Mouse (Mus musculus): ENCODE measurements around the gene Slc25a48. TPM values are rescaled to one million over a fixed set of nuclear protein-coding genes. Genes with fewer than 3 reads are reported as not detected.
A peak's percentile ranks its signal among the peaks of the same experiment; 100 is the strongest.

The Slc25a48 gene
- polyA plus RNA-seq, 1 experiment from 2014 or later: 0.22 TPM

- DNase-seq (no peak), ATAC-seq (ENCODE audit: insufficient read depth) (no peak)
- no peak overlapping the region for H3K4me2 ChIP-seq
- H3K4me1 ChIP-seq (ENCODE audit: insufficient read depth): no peaks in the 10 kb centered on the region
- 92% methylated on average over 7 of the region's 7 CpGs for WGBS
- H3K27ac ChIP-seq (ENCODE audit: low read depth): no peak overlapping the region
- no peaks in the 10 kb centered on the region for H3K9me3 ChIP-seq (ENCODE audit: low read depth, low read length)
- H3K9ac ChIP-seq: no peak overlapping the region
- no peak for TF ChIP-seq CTCF (IDR thresholded peaks at IDR 0.05; ENCODE audit: low read depth)
- H3K36me3 ChIP-seq (ENCODE audit: insufficient read depth): no peaks in the 10 kb centered on the region
- no peak overlapping the region for H3K4me3 ChIP-seq (ENCODE audit: low read depth, low read length)
- H3K27me3 ChIP-seq (ENCODE audit: insufficient read depth, low read length): no peaks in the 10 kb centered on the region
These were observed 29.6 kb downstream of the Slc25a48 start for GRCm38 (mm10) chr13:56467786-56468185.

GRCm38 (mm10) chr13:56468536-56468935 is 30.4 kb downstream of the Slc25a48 start:
- 88% methylated on average over 4 of the region's 4 CpGs for WGBS
- DNase-seq (no peak), ATAC-seq (ENCODE audit: insufficient read depth) (no peak)
- Histone ChIP-seq H3K4me2 (no peak overlapping the region), H3K4me3 (ENCODE audit: low read depth, low read length) (no peak overlapping the region), H3K27me3 (ENCODE audit: insufficient read depth, low read length) (no peaks in the 10 kb centered on the region), H3K27ac (ENCODE audit: low read depth) (no peak overlapping the region), H3K9me3 (ENCODE audit: low read depth, low read length) (no peaks in the 10 kb centered on the region), H3K36me3 (ENCODE audit: insufficient read depth) (no peaks in the 10 kb centered on the region), H3K4me1 (ENCODE audit: insufficient read depth) (no peaks in the 10 kb centered on the region), H3K9ac (no peak overlapping the region)
- no peak for TF ChIP-seq CTCF (IDR thresholded peaks at IDR 0.05; ENCODE audit: low read depth)

GRCm38 (mm10) chr13:56471211-56471610 is 33.1 kb downstream of the Slc25a48 start:
- Histone ChIP-seq H3K27ac (ENCODE audit: low read depth) (no peak overlapping the region), H3K27me3 (ENCODE audit: insufficient read depth, low read length) (no peaks in the 10 kb centered on the region), H3K4me1 (ENCODE audit: insufficient read depth) (no peaks in the 10 kb centered on the region), H3K4me3 (ENCODE audit: low read depth, low read length) (no peak overlapping the region), H3K4me2 (no peak overlapping the region), H3K36me3 (ENCODE audit: insufficient read depth) (no peaks in the 10 kb centered on the region), H3K9ac (no peak overlapping the region), H3K9me3 (ENCODE audit: low read depth, low read length) (no peaks in the 10 kb centered on the region)
- no peak for DNase-seq
- ATAC-seq (ENCODE audit: insufficient read depth): no peak
- no peak for TF ChIP-seq CTCF (IDR thresholded peaks at IDR 0.05; ENCODE audit: low read depth)
- 79% methylated on average over 6 of the region's 6 CpGs for WGBS

- no peaks in the 10 kb centered on the region for H3K36me3 ChIP-seq (ENCODE audit: insufficient read depth)
- no peaks in the 10 kb centered on the region for H3K4me1 ChIP-seq (ENCODE audit: insufficient read depth)
- no peaks in the 10 kb centered on the region for H3K9me3 ChIP-seq (ENCODE audit: low read depth, low read length)
- H3K27ac ChIP-seq (ENCODE audit: low read depth): peak overlapping the region; percentile 45; the same call in 1 of the 2 replicates
- TF ChIP-seq CTCF (IDR thresholded peaks at IDR 0.05; ENCODE audit: low read depth): no peak
- H3K27me3 ChIP-seq (ENCODE audit: insufficient read depth, low read length): no peaks in the 10 kb centered on the region
- ATAC-seq (ENCODE audit: insufficient read depth) (no peak), DNase-seq (peak; percentile 47)
- no peak overlapping the region for H3K9ac ChIP-seq
- 60% methylated on average over 9 of the region's 9 CpGs for WGBS
- no peak overlapping the region for H3K4me2 ChIP-seq
- no peak overlapping the region for H3K4me3 ChIP-seq (ENCODE audit: low read depth, low read length)
These were observed 33.8 kb downstream of the Slc25a48 start for GRCm38 (mm10) chr13:56471951-56472350.

GRCm38 (mm10) chr13:56472661-56473060 is 34.5 kb downstream of the Slc25a48 start:
- ATAC-seq (ENCODE audit: insufficient read depth): no peak
- no peak overlapping the region for H3K9ac ChIP-seq
- WGBS: 86% methylated on average over 9 of the region's 9 CpGs

GRCm38 (mm10) chr13:56475363-56475762 is 37.2 kb downstream of the Slc25a48 start:
- Histone ChIP-seq H3K9me3 (ENCODE audit: low read depth, low read length) (no peaks in the 10 kb centered on the region), H3K36me3 (ENCODE audit: insufficient read depth) (no peaks in the 10 kb centered on the region), H3K9ac (no peak overlapping the region), H3K27ac (ENCODE audit: low read depth) (no peak overlapping the region), H3K4me3 (ENCODE audit: low read depth, low read length) (no peak overlapping the region), H3K4me2 (no peak overlapping the region), H3K27me3 (ENCODE audit: insufficient read depth, low read length) (no peaks in the 10 kb centered on the region), H3K4me1 (ENCODE audit: insufficient read depth) (no peaks in the 10 kb centered on the region)
- ATAC-seq (ENCODE audit: insufficient read depth) (peak; percentile 71), DNase-seq (peak; percentile 86)
- 30% methylated on average over 4 of the region's 4 CpGs for WGBS
- TF ChIP-seq CTCF (IDR thresholded peaks at IDR 0.05; ENCODE audit: low read depth): peak; percentile 88

More at GRCm38 (mm10) chr13:56472661-56473060, 34.5 kb downstream of the Slc25a48 start:
- no peak for DNase-seq
- no peak for TF ChIP-seq CTCF (IDR thresholded peaks at IDR 0.05; ENCODE audit: low read depth)
- H3K36me3 ChIP-seq (ENCODE audit: insufficient read depth): no peaks in the 10 kb centered on the region
- no peak overlapping the region for H3K27ac ChIP-seq (ENCODE audit: low read depth)
- H3K9me3 ChIP-seq (ENCODE audit: low read depth, low read length): no peaks in the 10 kb centered on the region
- H3K4me3 ChIP-seq (ENCODE audit: low read depth, low read length): no peak overlapping the region
- no peak overlapping the region for H3K4me2 ChIP-seq
- no peaks in the 10 kb centered on the region for H3K4me1 ChIP-seq (ENCODE audit: insufficient read depth)
- H3K27me3 ChIP-seq (ENCODE audit: insufficient read depth, low read length): no peaks in the 10 kb centered on the region

- WGBS: 53% methylated on average over 5 of the region's 5 CpGs
These were observed 38.6 kb downstream of the Slc25a48 start for GRCm38 (mm10) chr13:56476790-56477189.

GRCm38 (mm10) chr13:56477271-56477670 is 39.1 kb downstream of the Slc25a48 start:
- TF ChIP-seq CTCF (IDR thresholded peaks at IDR 0.05; ENCODE audit: low read depth): no peak
- H3K27me3 ChIP-seq (ENCODE audit: insufficient read depth, low read length): no peaks in the 10 kb centered on the region
- H3K9ac ChIP-seq: no peak overlapping the region
- no peaks in the 10 kb centered on the region for H3K4me1 ChIP-seq (ENCODE audit: insufficient read depth)
- H3K4me3 ChIP-seq (ENCODE audit: low read depth, low read length): no peak overlapping the region
- H3K9me3 ChIP-seq (ENCODE audit: low read depth, low read length): no peaks in the 10 kb centered on the region
- no peaks in the 10 kb centered on the region for H3K36me3 ChIP-seq (ENCODE audit: insufficient read depth)
- DNase-seq: peak; percentile 14
- no peak overlapping the region for H3K27ac ChIP-seq (ENCODE audit: low read depth)
- 12% methylated on average over 6 of the region's 6 CpGs for WGBS
- ATAC-seq (ENCODE audit: insufficient read depth): no peak
- H3K4me2 ChIP-seq: no peak overlapping the region

More at GRCm38 (mm10) chr13:56476790-56477189, 38.6 kb downstream of the Slc25a48 start:
- no peak overlapping the region for H3K4me2 ChIP-seq
- H3K9me3 ChIP-seq (ENCODE audit: low read depth, low read length): no peaks in the 10 kb centered on the region
- H3K9ac ChIP-seq: no peak overlapping the region
- H3K4me1 ChIP-seq (ENCODE audit: insufficient read depth): no peaks in the 10 kb centered on the region
- no peaks in the 10 kb centered on the region for H3K27me3 ChIP-seq (ENCODE audit: insufficient read depth, low read length)
- no peaks in the 10 kb centered on the region for H3K36me3 ChIP-seq (ENCODE audit: insufficient read depth)
- DNase-seq (no peak), ATAC-seq (ENCODE audit: insufficient read depth) (no peak)
- H3K27ac ChIP-seq (ENCODE audit: low read depth): no peak overlapping the region
- no peak for TF ChIP-seq CTCF (IDR thresholded peaks at IDR 0.05; ENCODE audit: low read depth)
- H3K4me3 ChIP-seq (ENCODE audit: low read depth, low read length): no peak overlapping the region

Data from lung, embryonic 14.5 days (tissue).